Mouse (Mus musculus): ENCODE results near the gene Rbm33. TPM values are rescaled to one million over a fixed set of nuclear protein-coding genes. Genes with fewer than 3 reads are reported as not detected.

Rbm33 gene
- total and polyA plus RNA-seq, 3 experiments, result 26.4 to 48.4 (median 34.4) TPM

GRCm38 (mm10) chr5:28324457-28324856, 7.5 kb downstream of the Rbm33 start:
- no peak for DNase-seq

- no peak for DNase-seq
Observed at GRCm38 (mm10) chr5:28329024-28329806, 12.3 kb downstream of the Rbm33 start.

GRCm38 (mm10) chr5:28333731-28334130, 16.8 kb downstream of the Rbm33 start:
- DNase-seq, result peak; percentile 26

GRCm38 (mm10) chr5:28351857-28352513, 35.1 kb downstream of the Rbm33 start:
- no peak for DNase-seq

GRCm38 (mm10) chr5:28355614-28356013, 38.7 kb downstream of the Rbm33 start:
- no peak for DNase-seq

GRCm38 (mm10) chr5:28360745-28361144, 43.8 kb downstream of the Rbm33 start:
- no peak for DNase-seq

GRCm38 (mm10) chr5:28368056-28368455, 51.1 kb downstream of the Rbm33 start:
- no peak for DNase-seq

GRCm38 (mm10) chr5:28370836-28371235, 53.9 kb downstream of the Rbm33 start:
- DNase-seq, result no peak

GRCm38 (mm10) chr5:28372172-28372664, 55.3 kb downstream of the Rbm33 start:
- no peak for DNase-seq

- DNase-seq, result no peak
Observed at GRCm38 (mm10) chr5:28373498-28374427, 56.8 kb downstream of the Rbm33 start.

- DNase-seq, result no peak
Observed at GRCm38 (mm10) chr5:28377299-28377698, 60.4 kb downstream of the Rbm33 start.

- DNase-seq, result no peak
Observed at GRCm38 (mm10) chr5:28382289-28382688, 65.4 kb downstream of the Rbm33 start.

GRCm38 (mm10) chr5:28386783-28387182, 69.9 kb downstream of the Rbm33 start:
- no peak for DNase-seq

- no peak for DNase-seq
Observed at GRCm38 (mm10) chr5:28387531-28388179, 70.7 kb downstream of the Rbm33 start.

GRCm38 (mm10) chr5:28388184-28388583, 71.3 kb downstream of the Rbm33 start:
- peak; percentile 29 for DNase-seq

- DNase-seq, result no peak
Observed at GRCm38 (mm10) chr5:28390189-28390588, 73.3 kb downstream of the Rbm33 start.

GRCm38 (mm10) chr5:28397344-28397743, 80.4 kb downstream of the Rbm33 start:
- DNase-seq, result no peak

- no peak for DNase-seq
Observed at GRCm38 (mm10) chr5:28398736-28399135, 81.8 kb downstream of the Rbm33 start.

- DNase-seq, result no peak
Observed at GRCm38 (mm10) chr5:28399451-28400115, 82.7 kb downstream of the Rbm33 start.

GRCm38 (mm10) chr5:28402756-28403155, 85.8 kb downstream of the Rbm33 start:
- no peak for DNase-seq

GRCm38 (mm10) chr5:28406662-28407061, 89.7 kb downstream of the Rbm33 start:
- no peak for DNase-seq
